ENCODE assay signal across 8 mouse cellular contexts in genomic region chr11:119186989-119187799, GRCm38 (mm10). TPM values are rescaled to one million over a fixed set of nuclear protein-coding genes. Genes with fewer than 3 reads are reported as not detected.
DNase-seq lines count a peak whose midpoint lies in the region; ATAC-seq and TF ChIP-seq lines count a peak whose summit lies in the region.

No protein-coding gene starts in this region.

- no peak overlapping the region for H3K27ac ChIP-seq in embryonic facial prominence, embryonic 11.5 days (replicated peaks; ENCODE audit: low read depth, low read length)
- no peak overlapping the region for H3K27ac ChIP-seq in heart, embryonic 15.5 days
- H3K27ac ChIP-seq in lung, embryonic 14.5 days (ENCODE audit: low read depth): no peak overlapping the region; the same call in 1 of the 2 replicates
- H3K27ac ChIP-seq in olfactory bulb, adult 2 months (ENCODE audit: insufficient read depth, low read depth, low read length): no peak overlapping the region

- H3K4me1 ChIP-seq in embryonic facial prominence, embryonic 11.5 days (ENCODE audit: control insufficient read depth, insufficient read depth, low read length): peaks cover 4% of the 10 kb centered on the region; the same call in 1 of the 2 replicates
- H3K4me1 ChIP-seq in heart, embryonic 15.5 days (replicated peaks): peaks cover 40% of the 10 kb centered on the region
- 0 out of 2 replicates have a peak, but pooled peaks cover 13% of the 10 kb centered on the region for H3K4me1 ChIP-seq in lung, embryonic 14.5 days (ENCODE audit: insufficient read depth)
- peaks cover 23% of the 10 kb centered on the region for H3K4me1 ChIP-seq in olfactory bulb, adult 2 months (ENCODE audit: control insufficient read depth, insufficient read depth, low read length)

- TF ChIP-seq CTCF in lung, embryonic 14.5 days (IDR thresholded peaks at IDR 0.05; ENCODE audit: low read depth): peak; percentile 82
- peak; percentile 84; the same call in 1 of the 2 replicates for TF ChIP-seq CTCF in olfactory bulb, adult 2 months (IDR thresholded peaks at IDR 0.05; ENCODE audit: insufficient read depth, low read depth, low read length)

- WGBS in embryonic facial prominence, embryonic 11.5 days: 43% methylated on average over 25 of the region's 25 CpGs
- 44% methylated on average over 25 of the region's 25 CpGs for WGBS in heart, embryonic 15.5 days
- 47% methylated on average over 25 of the region's 25 CpGs for WGBS in lung, embryonic 14.5 days
- 40% methylated on average over 25 of the region's 25 CpGs for WGBS in olfactory bulb, adult 2 months

- DNase-seq in CD8-positive naive resting alpha-beta T cell, adult 2 months (ENCODE audit: low read depth in 2 of 2, low spot score in 2 of 2): peak; percentile 72 to 81
- peak; percentile 89 for DNase-seq in adrenal gland, postnatal 10 days
- DNase-seq in embryonic facial prominence, embryonic 11.5 days (ENCODE audit: low spot score): peak; percentile 85
- DNase-seq in kidney, postnatal 10 days: peak; percentile 84
- peak; percentile 88 for DNase-seq in lung, embryonic 14.5 days
- DNase-seq in thymus, postnatal 10 days (ENCODE audit: low spot score in 2 of 2): peak; percentile 42 to 79

- H3K9me3 ChIP-seq in embryonic facial prominence, embryonic 11.5 days (replicated peaks; ENCODE audit: control insufficient read depth, low read length): no peaks in the 10 kb centered on the region
- no peaks in the 10 kb centered on the region for H3K9me3 ChIP-seq in heart, embryonic 15.5 days (replicated peaks)
- no peaks in the 10 kb centered on the region for H3K9me3 ChIP-seq in lung, embryonic 14.5 days (ENCODE audit: low read depth, low read length)

- no peaks in the 10 kb centered on the region for H3K36me3 ChIP-seq in embryonic facial prominence, embryonic 11.5 days (replicated peaks; ENCODE audit: control insufficient read depth, insufficient read depth, low read depth, low read length)
- H3K36me3 ChIP-seq in heart, embryonic 15.5 days: no peaks in the 10 kb centered on the region
- H3K36me3 ChIP-seq in lung, embryonic 14.5 days (ENCODE audit: insufficient read depth): no peaks in the 10 kb centered on the region; the same call in 1 of the 2 replicates

- H3K4me3 ChIP-seq in embryonic facial prominence, embryonic 11.5 days (ENCODE audit: low read depth, low read length): no peak overlapping the region
- no peak overlapping the region for H3K4me3 ChIP-seq in heart, embryonic 15.5 days
- H3K4me3 ChIP-seq in lung, embryonic 14.5 days (ENCODE audit: low read depth, low read length): no peak overlapping the region
- H3K4me3 ChIP-seq in olfactory bulb, adult 2 months (ENCODE audit: insufficient read depth, low read depth, low read length): no peak overlapping the region

- ATAC-seq in embryonic facial prominence, embryonic 11.5 days (replicated peaks; ENCODE audit: insufficient number of reproducible peaks, low FRiP score, low TSS enrichment, low read depth): 0 out of 2 replicates have a peak, but pooled peaks have one; percentile 16
- ATAC-seq in heart, embryonic 15.5 days (replicated peaks; ENCODE audit: insufficient number of reproducible peaks, insufficient read depth, low FRiP score, low read depth): peak; percentile 16; the same call in 1 of the 2 replicates
- ATAC-seq in lung, embryonic 14.5 days (ENCODE audit: insufficient read depth): no peak

- no peak for TF ChIP-seq POLR2A in olfactory bulb, adult 2 months (IDR thresholded peaks at IDR 0.05; ENCODE audit: insufficient read depth, low read depth, low read length)

- H3K9ac ChIP-seq in embryonic facial prominence, embryonic 11.5 days (replicated peaks; ENCODE audit: low read length): no peak overlapping the region
- no peak overlapping the region for H3K9ac ChIP-seq in heart, embryonic 15.5 days
- no peak overlapping the region for H3K9ac ChIP-seq in lung, embryonic 14.5 days

- no peaks in the 10 kb centered on the region for H3K27me3 ChIP-seq in embryonic facial prominence, embryonic 11.5 days (ENCODE audit: control insufficient read depth, insufficient read depth, low read length)
- H3K27me3 ChIP-seq in heart, embryonic 15.5 days: no peaks in the 10 kb centered on the region
- H3K27me3 ChIP-seq in lung, embryonic 14.5 days (ENCODE audit: insufficient read depth, low read length): no peaks in the 10 kb centered on the region

- H3K4me2 ChIP-seq in embryonic facial prominence, embryonic 11.5 days (ENCODE audit: low read depth, low read length): no peak overlapping the region
- H3K4me2 ChIP-seq in heart, embryonic 15.5 days: no peak overlapping the region
- H3K4me2 ChIP-seq in lung, embryonic 14.5 days: no peak overlapping the region

RNA-seq across cellular contexts. Expression of gene Tbc1d16, which starts 41.1 kb away (rescaled TPM):
- total RNA-seq in adrenal gland, postnatal 10 days (2021): 10 to 100 TPM; 19.1 to 21.8 TPM
- 9.5 and 11.9 TPM in 2 replicates for polyA plus RNA-seq in embryonic facial prominence, embryonic 11.5 days (2014; fragmentation: Nextera tagmentation; extraction: Ambion mirVana)
- 16.1 and 19.7 TPM in 2 replicates for polyA plus RNA-seq in heart, embryonic 15.5 days (2015; fragmentation: Nextera tagmentation; extraction: Ambion mirVana)
- 17.1 and 17.5 TPM in 2 replicates for polyA plus RNA-seq in lung, embryonic 14.5 days (2014; fragmentation: Nextera tagmentation; extraction: Ambion mirVana)
- polyA plus RNA-seq in olfactory bulb, adult 2 months (2012; ENCODE audit: insufficient read depth, insufficient read length, low replicate concordance, missing spikeins): not detected in 2 replicates

RNA-seq across cellular contexts. Expression of gene Ccdc40, which starts 41.2 kb away (rescaled TPM):
- total RNA-seq in adrenal gland, postnatal 10 days (2021): 1 to 10 TPM in 1 of 2 experiments, under 1 TPM in 1; 0.85 to 1.4 TPM
- polyA plus RNA-seq in embryonic facial prominence, embryonic 11.5 days (2014; fragmentation: Nextera tagmentation; extraction: Ambion mirVana): 12.1 and 13.4 TPM in 2 replicates
- 1.3 and 2.5 TPM in 2 replicates for polyA plus RNA-seq in heart, embryonic 15.5 days (2015; fragmentation: Nextera tagmentation; extraction: Ambion mirVana)
- 1.7 and 1.9 TPM in 2 replicates for polyA plus RNA-seq in lung, embryonic 14.5 days (2014; fragmentation: Nextera tagmentation; extraction: Ambion mirVana)
- not detected in 2 replicates for polyA plus RNA-seq in olfactory bulb, adult 2 months (2012; ENCODE audit: insufficient read depth, insufficient read length, low replicate concordance, missing spikeins)
